Mouse (Mus musculus) small intestine, adult 2 months (tissue): ENCODE measurements at regions not wholly inside any gene's neighbourhood (a gene's known extent, or its start where the extent isn't known, plus 50 kb on each side); places are given as distances from the start of the nearest gene placed in this dataset.

ENCODE experiments used
- CTCF ChIP-seq: fragments of 200-500 bp; IDR thresholded peaks from 2 replicates; pipeline ENCODE4 v1.5.1; 2012; ENCODE audit warnings: low read depth, mild to moderate bottlenecking, control low read depth, inconsistent platforms, low read length, moderate library complexity, mixed read lengths; ENCODE audit not compliant: insufficient replicate concordance, insufficient read length; ENCODE audit errors: extremely low read depth
- POLR2A ChIP-seq: fragments of 200-500 bp; IDR thresholded peaks from 2 replicates; pipeline ENCODE4 v1.6.1; 2012; ENCODE audit warnings: low read depth, mild to moderate bottlenecking, control low read depth, inconsistent platforms, low read length, moderate library complexity

- TF ChIP-seq CTCF (no peak), POLR2A (no peak)
Observed at GRCm38 (mm10) chr13:63989769-63990168, 99.3 kb downstream of the Hsd17b3 start.
